Mouse (Mus musculus) brain, adult 2 months (tissue): ENCODE measurements around the gene Pnmt.
"Not testable (repeated sequence)": the region's sequence is repeated elsewhere in the genome, so short reads cannot be mapped to it uniquely, and the experiment has no call there.

Experiments used
- DNase-seq: peaks from one replicate; pipeline ENCODE4 v3.0.0; 2011; ENCODE audit warnings: low read depth, low spot score

Gene Pnmt

GRCm38 (mm10) chr11:98357396-98358160 is 28.7 kb upstream of the Pnmt start:
- no peak for DNase-seq

DNA sequence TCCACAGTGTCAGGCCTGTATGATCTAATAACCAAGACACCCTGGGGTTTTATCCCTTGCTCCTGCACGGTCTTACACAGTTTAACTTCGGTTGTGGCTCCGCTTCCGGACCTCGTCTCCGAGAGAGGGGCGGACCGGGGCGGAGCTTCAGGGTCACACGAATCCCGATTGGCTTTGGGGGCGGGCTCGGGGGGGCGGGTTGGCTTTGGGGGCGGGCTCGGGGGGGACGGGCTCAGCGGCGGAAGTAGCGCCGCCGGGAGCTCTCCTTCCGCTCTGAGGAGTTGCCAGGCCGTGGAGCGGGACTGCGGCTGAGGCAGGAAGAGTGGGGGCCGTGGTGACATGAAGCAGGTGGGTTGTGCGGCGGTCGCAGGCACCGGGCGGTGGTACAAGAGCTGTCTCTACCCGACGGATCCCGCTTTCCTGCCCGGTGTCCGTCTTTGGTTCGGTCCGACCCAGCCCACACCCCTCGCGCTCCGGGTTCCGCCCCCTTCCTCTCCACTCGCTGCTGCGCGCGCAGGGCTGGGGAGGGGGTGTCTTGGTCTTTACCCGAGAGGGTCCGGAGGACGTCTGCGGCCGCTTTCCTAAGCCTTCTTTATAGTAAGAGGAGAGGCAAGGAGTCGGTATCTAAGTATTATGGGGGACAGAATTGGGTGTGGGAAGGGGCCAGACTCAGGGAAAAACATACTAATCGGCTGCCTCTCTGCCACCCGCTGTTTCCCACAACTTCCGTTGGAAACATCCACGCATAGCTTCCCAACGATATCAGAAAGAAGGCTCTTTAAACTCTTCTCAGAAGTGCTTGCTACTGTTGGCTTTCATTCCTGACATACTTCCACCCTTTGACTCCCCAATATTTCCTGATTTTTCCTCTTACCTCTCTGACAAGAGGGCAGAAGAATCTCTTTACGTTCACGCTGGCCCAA is 27.8 kb upstream of the Pnmt start, which contains the start of gene Stard3:
Gene Stard3, plus strand, starts transcription at position 208 of the 923 bp plus-strand sequence.
- peak; percentile 95 for DNase-seq

DNA sequence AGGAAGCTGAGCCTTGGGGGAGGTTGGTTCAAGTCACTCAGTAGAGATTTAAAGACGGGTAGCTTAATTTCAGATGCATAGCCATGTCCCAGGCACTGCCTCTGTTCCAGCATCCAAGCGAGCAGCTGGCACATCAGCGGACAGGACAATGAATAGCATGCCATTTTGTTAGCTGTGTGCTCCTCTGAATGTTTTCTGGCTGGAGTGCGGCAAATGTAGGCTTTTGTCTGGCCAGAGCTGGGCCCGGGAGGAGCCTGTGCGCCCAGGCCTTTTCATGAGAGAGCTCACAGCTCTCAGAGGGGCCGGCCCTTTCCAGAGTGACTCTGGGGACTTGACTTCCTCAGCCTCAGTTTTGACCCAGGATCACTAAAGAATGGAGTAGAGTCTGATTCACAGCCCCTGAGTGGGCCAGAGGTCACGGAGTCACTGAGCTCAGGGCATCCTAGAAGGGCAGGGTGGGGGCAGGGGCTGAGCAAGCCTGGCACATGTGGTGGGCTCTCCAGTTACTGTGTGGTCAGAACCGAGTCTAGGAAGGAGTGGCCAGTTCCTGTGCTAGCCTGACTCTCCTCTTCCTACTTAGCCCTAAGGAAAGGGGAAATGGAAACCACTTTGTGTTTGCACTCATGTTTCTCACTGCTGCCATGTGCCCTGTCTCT is 25.3 kb upstream of the Pnmt start:
- peak; percentile 75 for DNase-seq

GRCm38 (mm10) chr11:98363817-98364216 is 22.4 kb upstream of the Pnmt start:
- no peak for DNase-seq

DNA sequence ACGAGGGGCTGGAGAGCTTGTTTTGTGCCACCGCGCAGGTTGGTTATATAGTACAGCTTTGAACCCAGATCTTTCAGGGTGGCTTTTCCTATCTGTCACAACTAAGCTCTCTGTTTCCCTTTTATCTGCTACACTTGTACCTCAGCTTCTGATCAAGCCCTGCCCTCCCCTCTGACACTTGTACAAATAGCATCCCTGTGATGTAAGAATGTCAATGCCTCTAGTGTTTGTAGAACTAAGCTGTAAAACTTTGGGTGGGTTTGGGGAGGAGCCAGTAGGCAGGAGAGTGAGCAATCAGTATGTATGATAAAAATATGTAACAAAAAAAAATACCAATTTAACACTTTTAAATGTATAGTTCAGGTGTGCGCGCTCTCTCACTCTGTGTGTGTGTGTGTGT is 21.8 kb upstream of the Pnmt start:
- no peak for DNase-seq

DNA sequence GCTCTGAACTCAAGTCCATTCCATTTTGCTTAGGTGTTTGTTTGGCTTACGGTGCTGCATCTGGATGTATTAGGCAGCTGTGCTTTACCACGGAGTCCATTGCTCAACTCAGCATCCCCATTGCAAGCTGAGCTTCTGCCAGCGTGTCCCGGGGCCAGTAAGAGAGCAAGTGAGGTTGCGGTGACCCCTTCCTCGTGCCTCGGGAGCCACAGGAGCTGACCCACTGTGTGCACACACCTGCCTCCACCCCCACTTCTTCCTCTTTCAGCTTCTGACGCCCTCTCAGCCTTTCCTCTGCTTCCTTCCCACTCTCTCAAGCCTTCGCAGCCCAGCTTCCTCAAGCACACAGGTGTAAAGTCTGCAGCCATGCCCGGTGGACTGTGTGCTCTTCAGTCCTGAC is 20.0 kb upstream of the Pnmt start:
- no peak for DNase-seq

GRCm38 (mm10) chr11:98367171-98367862 is 18.9 kb upstream of the Pnmt start:
- peak; percentile 78 for DNase-seq

DNA sequence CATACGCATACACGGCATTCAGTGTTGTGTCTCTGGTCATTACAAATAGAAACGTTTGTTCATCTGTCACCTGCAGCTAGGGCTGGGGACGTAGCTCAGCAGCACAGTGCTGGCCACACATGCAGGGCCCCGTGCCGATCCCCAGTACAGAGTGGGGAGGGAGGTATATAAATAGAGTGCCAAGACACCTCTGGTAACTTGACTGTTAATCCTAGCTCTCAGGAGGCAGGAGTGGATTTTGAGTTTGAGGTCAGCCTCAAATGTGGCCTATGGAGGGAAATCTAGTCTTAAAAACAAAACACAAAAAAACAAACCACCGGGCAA is 18.4 kb upstream of the Pnmt start:
- DNase-seq = no peak

- peak; percentile 90 for DNase-seq
Measured at GRCm38 (mm10) chr11:98369337-98369736, 16.9 kb upstream of the Pnmt start.

GRCm38 (mm10) chr11:98370588-98370987 is 15.7 kb upstream of the Pnmt start:
- DNase-seq = no peak

- DNase-seq = peak; percentile 52
Measured at GRCm38 (mm10) chr11:98371556-98372240, 14.6 kb upstream of the Pnmt start.

GRCm38 (mm10) chr11:98372406-98372805 is 13.8 kb upstream of the Pnmt start:
- peak; percentile 85 for DNase-seq

GRCm38 (mm10) chr11:98373244-98373643 is 13.0 kb upstream of the Pnmt start:
- DNase-seq = peak; percentile 50

- DNase-seq = no peak
Measured at GRCm38 (mm10) chr11:98374266-98374665, 12.0 kb upstream of the Pnmt start.

GRCm38 (mm10) chr11:98376756-98377155 is 9.5 kb upstream of the Pnmt start:
- DNase-seq = peak; percentile 55

DNA sequence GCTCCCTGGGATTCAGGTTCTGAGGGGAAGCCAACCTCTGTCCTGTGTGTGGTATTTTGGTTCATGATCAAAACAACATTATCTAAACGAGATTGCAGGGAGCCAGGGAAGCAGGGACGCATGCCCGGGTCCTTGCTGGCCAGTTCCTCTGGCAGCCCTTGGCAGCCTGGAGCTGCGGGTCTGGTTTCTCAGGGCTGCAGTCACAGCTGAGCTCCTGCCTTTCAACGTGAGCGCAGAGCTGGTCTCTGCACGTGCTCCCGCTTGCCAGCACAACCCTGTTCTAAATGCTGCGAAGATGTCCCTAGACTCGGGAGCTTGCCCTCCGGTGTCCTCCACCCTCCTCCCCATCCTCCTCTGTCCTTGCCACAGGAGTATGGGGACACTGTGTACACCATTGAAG is 8.5 kb upstream of the Pnmt start:
- DNase-seq = no peak

GRCm38 (mm10) chr11:98379379-98379778 is 6.9 kb upstream of the Pnmt start:
- DNase-seq = no peak

DNA sequence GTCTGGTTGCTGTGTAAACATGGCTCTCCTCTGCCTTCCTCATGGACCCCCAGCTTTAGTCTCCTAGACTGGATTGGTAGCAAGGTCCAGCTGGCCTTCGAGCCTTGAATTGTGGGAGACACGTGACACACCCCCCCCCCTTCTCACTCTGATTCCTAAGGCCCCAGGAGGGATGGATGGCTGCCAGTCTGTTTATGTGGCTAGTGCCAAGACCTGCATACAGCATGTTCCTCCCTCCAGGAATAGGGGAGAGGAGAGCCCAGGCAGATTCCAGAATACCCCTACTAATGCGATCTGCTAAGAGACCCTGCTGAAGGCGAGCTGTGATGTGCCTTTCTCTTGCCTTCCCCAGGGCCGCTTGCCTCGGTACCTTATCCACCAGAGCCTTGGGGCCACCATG is 6.1 kb upstream of the Pnmt start:
- DNase-seq = peak; percentile 91

GRCm38 (mm10) chr11:98381651-98382050 is 4.6 kb upstream of the Pnmt start:
- no peak for DNase-seq

GRCm38 (mm10) chr11:98382405-98382804 is 3.8 kb upstream of the Pnmt start:
- not testable (repeated sequence) for DNase-seq
